Mouse (Mus musculus) cerebellum, adult 2 months (tissue): ENCODE data around the gene Tmem185b.

Experiments
- CTCF ChIP-seq: fragments of 200-500 bp; IDR thresholded peaks from 2 replicates; pipeline ENCODE4 v1.5.1; 2011; ENCODE audit warnings: low read depth, mild to moderate bottlenecking, control low read depth, low read length, moderate library complexity, borderline replicate concordance; ENCODE audit not compliant: insufficient read depth
- POLR2A ChIP-seq: fragments of 200-500 bp; IDR thresholded peaks from 2 replicates; pipeline ENCODE4 v1.6.1; 2011; ENCODE audit warnings: low read length, control low read depth, borderline replicate concordance; ENCODE audit not compliant: insufficient read depth

DNA sequence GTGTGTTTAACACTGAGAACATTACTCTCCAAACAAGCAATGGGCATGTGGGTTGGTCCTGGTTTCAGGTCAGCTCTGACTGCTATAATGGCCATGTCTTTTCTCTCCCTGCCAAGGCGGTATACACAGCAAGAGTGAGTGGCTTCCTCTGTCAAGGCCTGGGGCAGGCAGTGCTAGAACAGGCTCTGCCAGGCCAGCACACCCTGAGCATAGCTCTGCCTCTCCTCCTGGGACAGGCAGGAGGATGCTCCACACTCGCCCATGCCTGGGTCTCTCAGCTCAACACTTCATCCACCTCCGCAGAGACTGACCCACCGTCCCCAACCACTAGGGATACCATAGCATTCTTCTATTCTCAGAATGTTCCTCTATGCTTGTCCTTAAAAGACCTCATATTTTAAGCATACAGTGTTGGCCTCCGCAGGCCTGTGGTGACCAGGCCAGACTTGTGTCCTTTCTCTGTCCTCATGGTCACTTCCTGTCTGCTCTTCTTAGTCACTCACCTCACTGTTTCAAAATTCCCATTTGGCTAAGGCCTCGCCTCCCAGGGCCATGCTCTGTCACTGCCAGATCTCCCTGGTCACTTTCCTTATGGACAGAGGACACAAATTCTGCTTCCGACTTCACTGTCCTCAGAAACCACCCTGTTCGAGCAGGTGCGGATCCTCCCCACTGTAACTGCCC lies 31.1 kb upstream of the Tmem185b start:
- no peak for TF ChIP-seq POLR2A
- TF ChIP-seq CTCF, result no peak
